Mouse (Mus musculus) macrophage (primary cell): ENCODE measurements around the gene Slc16a6. TPM values are rescaled to one million over a fixed set of nuclear protein-coding genes. Genes with fewer than 3 reads are reported as not detected.
A peak's percentile ranks its signal among the peaks of the same experiment; 100 is the strongest.

ENCODE experiments used
- H3K27ac ChIP-seq: fragments of 350-480 bp; formaldehyde crosslinking; 2 replicates; pipeline ENCODE4 v1.9.0; 2021
- H3K36me3 ChIP-seq: fragments of 350-480 bp; formaldehyde crosslinking; 2 replicates; pipeline ENCODE4 v1.9.0; 2021; ENCODE audit errors: inconsistent target
- H3K4me3 ChIP-seq: fragments of 350-480 bp; formaldehyde crosslinking; 2 replicates; pipeline ENCODE4 v1.9.0; 2021; ENCODE audit errors: inconsistent target
- H3K79me2 ChIP-seq: fragments of 350-480 bp; formaldehyde crosslinking; 2 replicates; pipeline ENCODE4 v1.9.0; 2021; ENCODE audit errors: inconsistent target
- WGBS: methylation state at CpG from one replicate; pipeline ENCODE4 v1.1.7; 2026; ENCODE audit warnings: inconsistent platforms; ENCODE audit not compliant: missing documents; 5-methylcytosine and 5-hydroxymethylcytosine counted together
- polyA plus RNA-seq: library from polyadenylated mRNA; stranded (reverse); fragments of 250-400 nt; gene quantifications from 3 replicates; pipeline ENCODE4 v1.2.4, GENCODE M21; 2018; ENCODE audit warnings: inconsistent platforms

Slc16a6 gene
- polyA plus RNA-seq, 1 experiment from 2014 or later, result 63.5 TPM

DNA sequence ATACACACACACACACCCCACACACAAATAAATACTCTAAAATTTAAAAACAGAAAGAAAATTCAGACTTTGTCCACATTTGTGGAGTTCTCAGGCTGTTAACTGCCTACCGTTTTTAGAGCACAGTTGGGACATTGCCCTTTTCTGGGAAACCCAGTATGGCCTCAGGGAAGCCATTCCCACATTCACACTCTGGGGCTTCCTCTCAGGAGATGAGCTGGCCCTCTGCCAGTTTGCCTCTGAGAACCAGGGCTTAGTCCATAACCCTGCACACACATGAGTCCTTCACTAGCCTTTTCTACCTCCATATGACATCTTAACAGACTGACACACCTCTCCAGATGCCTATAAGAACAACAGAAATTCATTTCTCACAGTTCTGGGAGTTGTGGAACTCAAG is 50.1 kb downstream of the Slc16a6 start:
- Histone ChIP-seq H3K36me3 (no peaks in the 10 kb centered on the region), H3K4me3 (no peak overlapping the region), H3K27ac (no peak overlapping the region), H3K79me2 (peaks cover 21% of the 10 kb centered on the region)
- WGBS, result 67% methylated on average over 1 of the region's 1 CpGs

DNA sequence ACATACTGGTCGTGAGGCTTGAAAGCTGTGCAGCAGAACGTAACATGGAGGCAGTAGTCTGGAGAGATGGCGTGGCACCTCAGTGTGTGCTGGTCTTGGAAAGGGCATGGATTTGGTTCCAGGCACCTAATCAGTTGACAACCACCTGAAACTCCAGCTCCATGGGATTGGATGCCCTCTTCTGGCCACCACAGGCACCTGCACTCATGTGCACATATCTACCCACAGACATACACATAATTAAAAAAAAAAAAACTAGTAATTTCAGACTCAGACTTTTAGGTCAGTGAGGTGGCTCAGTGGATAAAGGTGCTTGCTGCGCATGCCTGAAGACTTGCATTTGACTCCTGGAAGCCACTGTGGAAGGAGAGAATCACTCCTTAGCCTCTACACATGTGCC is 51.1 kb downstream of the Slc16a6 start:
- Histone ChIP-seq H3K27ac (no peak overlapping the region), H3K79me2 (peaks cover 20% of the 10 kb centered on the region), H3K4me3 (no peak overlapping the region), H3K36me3 (no peaks in the 10 kb centered on the region)
- 95% methylated on average over 4 of the region's 4 CpGs for WGBS

DNA sequence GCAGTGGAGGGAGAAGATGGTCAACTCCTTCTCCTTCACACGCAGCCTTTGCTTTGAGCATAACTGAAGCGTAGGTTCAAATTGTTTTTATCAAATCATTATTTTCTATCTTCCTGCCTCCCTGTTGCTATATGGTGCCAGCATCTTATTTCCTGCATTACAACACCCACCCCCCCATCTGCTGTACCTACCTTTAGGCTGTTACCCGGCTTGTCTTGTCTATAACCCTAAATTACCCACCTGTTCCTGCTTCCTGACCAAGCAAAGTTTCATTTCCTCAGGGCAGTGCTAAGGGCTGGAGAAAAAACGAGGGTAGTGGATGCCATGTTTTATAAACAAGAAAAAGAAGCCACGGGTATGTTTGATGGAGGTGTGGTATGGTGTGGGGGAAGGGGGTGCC is 52.2 kb downstream of the Slc16a6 start:
- peaks cover 12% of the 10 kb centered on the region for H3K79me2 ChIP-seq
- peak overlapping the region; percentile 79; the same call in 1 of the 2 replicates for H3K27ac ChIP-seq
- H3K4me3 ChIP-seq, result no peak overlapping the region
- no peaks in the 10 kb centered on the region for H3K36me3 ChIP-seq
- 53% methylated on average over 5 of the region's 5 CpGs for WGBS

DNA sequence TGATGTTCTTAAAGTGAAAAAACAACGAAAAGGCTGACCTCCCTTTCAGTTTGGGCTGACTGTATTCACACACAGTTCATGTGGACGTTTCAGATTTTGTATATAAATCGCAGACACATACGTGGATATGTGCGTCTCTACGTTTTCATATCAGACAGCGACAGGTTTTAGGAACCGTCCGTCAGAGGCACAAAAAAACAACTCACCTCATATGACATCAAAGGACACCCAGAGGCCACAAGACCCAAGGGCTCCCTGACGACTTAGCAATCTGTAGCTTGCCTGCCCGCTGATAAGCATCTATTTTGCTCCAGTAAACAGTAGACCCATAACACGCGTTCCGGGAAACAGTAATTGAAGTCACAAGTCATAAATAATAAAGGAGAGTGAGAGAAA is 52.8 kb downstream of the Slc16a6 start:
- WGBS, result 23% methylated on average over 14 of the region's 14 CpGs
- H3K79me2 ChIP-seq, result peaks cover 12% of the 10 kb centered on the region
- H3K27ac ChIP-seq, result peak overlapping the region; percentile 79
- H3K36me3 ChIP-seq, result no peaks in the 10 kb centered on the region
- H3K4me3 ChIP-seq, result peak overlapping the region; percentile 5; the same call in 1 of the 2 replicates

DNA sequence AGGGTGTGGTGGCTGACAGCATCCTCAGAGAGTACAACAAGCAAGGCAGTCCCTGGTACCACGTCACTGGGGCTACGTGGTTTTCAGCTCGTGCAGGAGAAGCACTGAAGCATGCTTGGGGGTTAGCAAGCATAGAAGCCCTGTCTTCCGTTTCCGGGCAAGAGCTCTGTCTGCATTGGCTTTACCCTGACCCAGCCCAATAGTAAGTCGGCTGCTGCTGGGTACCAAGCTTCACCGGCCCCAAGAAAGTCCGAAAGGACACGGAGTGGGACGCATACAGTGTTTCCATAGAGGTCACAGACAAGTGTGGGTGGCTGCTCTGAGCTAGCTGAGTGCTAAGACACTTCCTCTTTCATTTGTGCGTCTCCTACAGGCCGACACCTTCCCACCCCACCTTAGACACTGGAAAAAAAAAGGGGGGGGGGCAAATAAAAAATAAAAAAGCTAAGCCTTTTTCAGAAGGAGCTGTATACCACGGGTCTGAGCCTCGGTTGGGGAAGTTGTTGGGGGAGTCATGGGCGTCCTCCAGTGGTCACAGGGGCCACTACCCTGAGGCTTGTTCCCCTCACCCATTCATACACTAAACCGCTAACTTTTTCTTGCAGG is 53.3 kb downstream of the Slc16a6 start:
- 4% methylated on average over 16 of the region's 16 CpGs for WGBS
- H3K36me3 ChIP-seq, result no peaks in the 10 kb centered on the region
- H3K79me2 ChIP-seq, result peaks cover 12% of the 10 kb centered on the region
- H3K27ac ChIP-seq, result peak overlapping the region; percentile 79
- H3K4me3 ChIP-seq, result peak overlapping the region; percentile 5; the same call in 1 of the 2 replicates

DNA sequence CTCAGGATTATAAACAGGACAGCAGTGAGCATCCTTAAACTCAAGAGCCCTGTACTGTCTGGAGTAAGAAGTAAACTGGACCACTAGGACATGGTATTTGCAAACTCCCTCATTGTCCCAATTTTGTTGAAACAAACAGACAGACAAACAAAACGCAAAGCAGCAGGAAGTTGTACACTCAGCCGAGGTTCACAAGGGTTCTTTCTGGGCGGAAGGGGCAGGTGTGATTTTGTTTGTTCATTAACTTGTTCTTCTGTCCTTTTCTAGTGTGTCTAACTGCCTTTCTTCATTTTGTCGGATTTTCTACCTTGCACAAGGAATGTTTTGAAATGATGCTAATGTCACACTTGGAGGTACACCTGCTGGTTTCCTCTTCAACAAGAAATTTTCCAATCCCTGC is 53.9 kb downstream of the Slc16a6 start:
- Histone ChIP-seq H3K36me3 (no peaks in the 10 kb centered on the region), H3K27ac (peak overlapping the region; percentile 79), H3K79me2 (peaks cover 12% of the 10 kb centered on the region), H3K4me3 (no peak overlapping the region)
- 45% methylated on average over 4 of the region's 4 CpGs for WGBS

DNA sequence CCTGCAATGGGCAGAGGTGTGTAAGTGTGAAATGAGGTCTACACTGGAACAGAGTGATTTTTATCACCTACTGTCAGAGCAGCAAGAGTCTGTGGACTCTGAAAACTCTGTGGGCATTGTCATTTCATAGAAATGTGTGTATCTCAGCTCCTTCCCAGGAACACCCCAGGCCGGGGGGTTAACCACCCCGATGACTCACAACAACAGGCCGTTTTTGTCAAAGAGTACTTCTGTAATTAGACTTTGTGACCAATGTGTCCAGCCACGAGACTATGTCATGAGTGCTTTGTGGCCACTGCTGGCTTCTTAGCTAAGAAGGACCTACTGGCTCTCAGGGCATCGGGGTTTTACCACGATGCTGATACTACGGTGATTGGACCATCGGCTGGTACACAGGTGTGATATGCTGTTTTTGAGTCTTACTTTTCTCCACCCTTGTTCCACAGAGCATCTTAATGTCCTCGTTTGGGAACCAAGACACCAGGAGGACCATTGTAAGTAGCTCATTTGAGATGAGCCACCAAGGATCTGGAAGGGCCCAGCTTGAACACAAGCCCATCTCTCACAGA is 55.8 kb downstream of the Slc16a6 start:
- WGBS, result 14% methylated on average over 9 of the region's 9 CpGs
- H3K4me3 ChIP-seq, result peak overlapping the region; percentile 8; the same call in 1 of the 2 replicates

DNA sequence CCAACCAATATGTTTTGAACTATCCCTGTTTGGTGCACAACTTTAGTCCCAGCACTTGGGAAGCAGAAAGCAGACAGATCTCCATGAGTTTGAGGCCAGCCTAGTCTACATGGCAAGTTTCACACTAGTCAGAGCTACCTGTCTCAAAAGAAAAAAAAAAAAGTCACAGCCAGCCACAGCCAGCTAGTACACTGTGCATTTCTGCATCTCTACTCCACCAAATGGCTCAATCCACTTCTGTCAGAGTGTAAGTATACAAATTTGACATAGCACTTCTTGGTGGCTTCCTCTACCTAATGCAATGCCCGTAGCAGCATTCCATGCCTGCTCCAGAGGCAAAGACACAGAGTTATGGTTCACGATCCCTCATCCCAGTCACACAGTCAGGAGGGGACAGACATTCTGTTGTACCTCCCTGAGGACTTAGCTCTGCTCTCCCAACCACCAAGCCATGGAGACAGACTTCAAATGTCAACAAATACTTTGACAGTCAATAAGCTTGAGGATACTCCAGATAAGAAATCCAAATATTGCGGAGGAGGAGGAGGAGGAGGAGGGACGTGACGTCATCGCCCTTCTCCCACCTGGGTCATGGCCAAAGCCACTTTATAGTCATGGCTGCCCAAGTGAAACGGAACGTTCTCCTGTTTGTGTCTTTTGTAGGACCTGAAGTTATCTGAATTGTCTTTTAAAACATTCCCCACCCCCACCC is 56.5 kb downstream of the Slc16a6 start:
- Histone ChIP-seq H3K36me3 (no peaks in the 10 kb centered on the region), H3K79me2 (peaks cover 12% of the 10 kb centered on the region), H3K27ac (peak overlapping the region; percentile 95), H3K4me3 (no peak overlapping the region)
- WGBS, result 84% methylated on average over 8 of the region's 8 CpGs

More for the DNA sequence above, 55.8 kb downstream of the Slc16a6 start:
- H3K79me2 ChIP-seq, result peaks cover 12% of the 10 kb centered on the region
- H3K36me3 ChIP-seq, result no peaks in the 10 kb centered on the region
- H3K27ac ChIP-seq, result peak overlapping the region; percentile 95

DNA sequence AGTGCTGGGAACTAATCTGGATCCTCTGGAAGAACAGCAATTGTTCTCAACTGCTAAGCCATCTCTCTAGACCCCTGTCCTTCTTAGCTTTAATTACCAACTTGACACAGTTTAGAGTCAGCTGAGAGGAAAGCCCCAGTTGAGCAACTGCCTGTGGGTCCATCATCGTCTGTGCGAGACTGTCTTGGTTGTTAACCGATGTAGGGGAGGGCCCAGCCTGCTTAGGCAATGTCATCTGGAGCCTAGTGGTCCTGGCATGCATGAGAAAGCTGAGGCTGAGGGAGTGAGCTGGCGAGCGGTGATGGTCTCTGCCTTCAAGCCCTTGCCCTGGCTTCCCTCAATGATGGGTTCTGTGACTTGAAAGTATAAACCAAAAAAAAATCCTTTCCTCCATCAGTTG is 58.6 kb downstream of the Slc16a6 start:
- H3K27ac ChIP-seq, result peak overlapping the region; percentile 46
- H3K4me3 ChIP-seq, result no peak overlapping the region
- H3K36me3 ChIP-seq, result no peaks in the 10 kb centered on the region
- WGBS, result 54% methylated on average over 5 of the region's 5 CpGs
- H3K79me2 ChIP-seq, result peaks cover 12% of the 10 kb centered on the region

DNA sequence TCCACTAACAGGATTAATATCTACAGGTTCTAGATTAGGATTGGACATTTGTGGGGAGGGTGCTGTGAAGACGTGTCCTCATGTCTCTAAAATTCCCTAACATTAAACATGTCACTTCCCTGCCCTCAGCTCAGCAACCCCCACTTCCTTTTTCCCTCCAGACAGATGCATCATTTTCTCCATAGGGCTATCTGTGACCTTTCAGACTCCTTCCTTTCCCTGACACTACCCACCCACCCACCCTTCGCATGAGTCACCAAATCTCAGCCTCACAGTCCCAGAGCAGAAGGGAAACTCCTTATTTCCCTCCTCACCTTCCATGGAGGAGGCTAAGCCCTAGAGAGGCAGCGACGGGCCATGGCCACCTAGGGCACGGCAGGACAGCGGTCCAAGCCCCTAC is 59.8 kb downstream of the Slc16a6 start, which contains the start of gene 9930022D16Rik:
Gene 9930022D16Rik (plus strand): TSS at position 301 of the 400 bp plus-strand sequence.
- Histone ChIP-seq H3K4me3 (no peak within 1 kb of the TSS), H3K79me2 (peaks cover 6% of the 10 kb centered on the region), H3K27ac (peak within 1 kb of the TSS; percentile 46), H3K36me3 (no peaks in the 10 kb centered on the region)
- 70% methylated on average over 5 of the region's 6 CpGs for WGBS

DNA sequence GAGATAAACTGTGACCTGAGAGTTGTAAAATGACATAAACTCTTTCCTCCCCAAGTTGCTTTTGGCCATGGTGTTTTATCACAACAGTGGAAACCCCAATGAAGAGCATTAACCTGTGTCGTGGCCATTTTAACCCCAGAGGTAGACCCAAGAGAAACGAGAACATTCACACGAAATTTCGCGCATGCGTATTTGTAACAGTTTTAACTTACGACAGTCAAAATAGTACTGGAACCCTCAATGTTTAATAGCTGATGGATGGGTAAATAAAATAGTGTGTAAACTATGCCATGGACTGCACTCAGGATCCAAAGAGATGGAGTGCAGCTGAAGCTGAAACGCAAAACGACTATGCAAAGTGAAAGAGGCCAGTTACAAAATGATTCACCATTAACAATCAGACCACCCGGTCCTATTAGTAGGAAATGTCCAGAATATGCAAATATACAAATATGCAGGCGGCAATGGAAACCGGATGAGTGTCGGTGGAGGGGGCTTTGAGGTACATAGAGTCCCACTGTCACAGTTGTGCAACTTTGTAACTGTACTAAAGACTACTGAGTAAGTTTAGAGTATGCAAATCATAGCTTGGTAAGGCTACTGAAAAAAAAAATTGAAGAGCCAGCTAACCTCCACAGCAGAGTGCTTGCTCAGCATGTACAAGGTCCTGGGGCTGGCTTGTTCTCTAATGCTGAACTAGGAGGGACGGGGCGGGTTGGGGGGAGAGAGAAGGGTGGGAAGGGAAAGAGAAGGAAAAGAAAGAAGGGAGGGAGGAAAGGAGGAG is 63.0 kb downstream of the Slc16a6 start:
- WGBS, result 92% methylated on average over 15 of the region's 15 CpGs
- H3K36me3 ChIP-seq, result no peaks in the 10 kb centered on the region
- no peaks in the 10 kb centered on the region; the same call in 1 of the 2 replicates for H3K79me2 ChIP-seq
- H3K4me3 ChIP-seq, result no peak overlapping the region
- H3K27ac ChIP-seq, result no peak overlapping the region

DNA sequence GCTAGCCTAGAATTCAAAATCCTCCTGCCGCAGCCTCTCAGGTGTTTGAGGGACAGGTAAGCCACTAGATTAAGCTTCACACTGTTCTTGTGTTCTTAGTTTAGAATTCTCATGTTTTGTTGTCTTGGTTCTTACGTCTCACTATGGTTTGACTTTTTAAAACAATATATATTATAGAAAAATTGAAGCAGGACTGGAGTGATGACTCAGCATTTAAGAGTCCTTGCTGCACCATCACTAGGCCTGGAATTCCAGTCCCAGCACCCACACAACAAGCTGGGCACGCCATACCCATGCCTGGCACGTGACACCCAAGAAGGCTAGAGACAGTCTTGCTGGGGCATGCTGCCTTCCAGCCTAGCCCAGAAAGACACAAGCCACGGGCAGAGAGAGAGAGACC is 67.0 kb downstream of the Slc16a6 start:
- WGBS, result 94% methylated on average over 5 of the region's 5 CpGs

More for the DNA sequence above, 67.0 kb downstream of the Slc16a6 start:
- H3K27ac ChIP-seq, result no peak overlapping the region
- H3K79me2 ChIP-seq, result no peaks in the 10 kb centered on the region
- no peak overlapping the region for H3K4me3 ChIP-seq
- no peaks in the 10 kb centered on the region for H3K36me3 ChIP-seq
